Mouse (Mus musculus): ENCODE results near the gene Wls. TPM values are rescaled to one million over a fixed set of nuclear protein-coding genes. Genes with fewer than 3 reads are reported as not detected.

The Wls gene
- total RNA-seq, 2 experiments from 2014 or later, result 21.3 to 25.4 TPM

DNA sequence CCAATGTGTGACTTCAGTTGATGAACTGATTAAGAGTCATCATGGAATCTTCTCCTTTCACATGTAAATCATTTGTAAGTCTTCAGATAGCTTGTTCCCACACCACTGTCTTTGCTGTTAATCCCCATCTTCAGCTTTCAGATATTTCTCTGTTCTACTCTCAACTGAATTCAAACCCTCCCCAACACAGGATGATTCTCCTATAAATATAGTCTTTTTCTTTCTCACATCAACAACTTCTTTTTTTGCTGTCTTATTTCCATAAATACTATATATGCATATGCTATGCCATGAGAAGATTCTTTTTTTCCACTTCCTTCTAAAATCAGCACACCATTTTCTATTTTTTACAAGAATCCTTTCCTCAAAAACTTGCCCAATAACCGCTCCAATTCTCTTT is 67.9 kb downstream of the Wls start:
- DNase-seq (ENCODE audit: low spot score in 2 of 2), result no peak

GRCm38 (mm10) chr3:159917328-159918090 is 78.0 kb downstream of the Wls start:
- no peak for DNase-seq (ENCODE audit: low spot score in 2 of 2)

Other genes with a start within 250 kb of the Wls start
- not detected for gene Rpe65, start 240.5 kb upstream of the Wls start, total RNA-seq (2021)

Measured in layer of hippocampus, adult 18-20 months (tissue).